Mouse (Mus musculus): ENCODE measurements at regions not wholly inside any gene's neighbourhood (a gene's known extent, or its start where the extent isn't known, plus 50 kb on each side); places are given as distances from the start of the nearest gene placed in this dataset.

DNA sequence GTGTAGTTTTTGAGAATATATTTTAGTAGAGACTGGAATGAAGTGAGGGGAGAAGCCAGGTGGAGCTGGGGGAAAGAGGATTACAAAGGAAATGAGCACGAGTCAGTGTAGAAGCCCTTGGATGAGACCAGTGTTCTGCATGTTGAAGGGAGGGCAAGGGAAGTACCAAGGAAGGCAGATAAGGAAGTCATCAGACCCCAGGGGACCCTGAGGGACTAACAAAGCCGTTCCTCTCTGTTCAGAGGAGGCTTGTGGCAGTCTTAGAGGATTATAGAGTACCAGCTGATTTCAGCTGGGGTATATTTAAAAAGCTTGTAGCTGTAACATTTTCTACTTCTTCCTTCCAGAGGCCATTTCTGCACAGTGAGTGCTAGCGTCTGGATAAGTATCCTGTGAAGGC, 56.7 kb upstream of the Igsf9b start:
- DNase-seq (ENCODE audit: low read depth, low spot score): no peak

DNA sequence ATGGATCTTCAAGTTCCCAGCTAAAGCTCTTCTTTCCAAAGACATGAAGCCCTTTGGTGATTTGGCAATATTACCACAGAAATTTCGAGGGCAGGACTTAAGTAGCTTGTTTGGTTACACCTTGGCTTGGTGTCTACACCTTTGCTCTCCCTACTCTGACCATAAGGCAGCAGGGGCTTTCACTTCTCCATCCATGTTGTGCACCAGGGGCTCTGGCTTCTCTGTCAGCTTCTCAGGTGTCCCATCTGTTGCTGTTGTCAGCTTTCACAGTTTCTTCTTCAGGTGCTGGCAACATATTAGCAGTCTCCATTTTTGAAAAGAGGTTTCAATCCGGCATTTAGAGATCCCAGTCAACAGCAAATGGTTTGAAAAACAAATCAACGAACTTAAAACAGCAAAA, 58.1 kb upstream of the Igsf9b start:
- DNase-seq (ENCODE audit: low read depth, low spot score): no peak

DNA sequence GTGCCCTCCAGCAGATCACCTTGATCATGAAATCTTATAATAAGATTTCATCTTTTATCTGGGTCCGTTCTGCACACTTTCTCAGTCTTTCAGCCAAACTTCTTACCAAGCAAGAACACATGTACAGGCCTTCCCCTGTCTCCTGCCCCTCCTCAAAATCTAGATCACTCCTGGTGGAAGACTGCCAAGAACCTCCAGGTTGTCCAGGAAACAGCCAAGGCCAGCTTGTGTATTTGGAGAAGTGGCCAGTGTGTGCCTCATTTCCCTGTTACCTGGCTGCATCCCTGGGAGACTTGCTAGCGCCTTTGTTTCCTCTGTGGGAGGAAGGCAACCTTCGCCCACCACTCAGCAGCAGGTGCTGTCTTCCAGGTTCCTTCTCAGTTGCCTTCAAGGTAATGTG, 58.5 kb upstream of the Igsf9b start:
- DNase-seq (ENCODE audit: low read depth, low spot score): no peak

DNA sequence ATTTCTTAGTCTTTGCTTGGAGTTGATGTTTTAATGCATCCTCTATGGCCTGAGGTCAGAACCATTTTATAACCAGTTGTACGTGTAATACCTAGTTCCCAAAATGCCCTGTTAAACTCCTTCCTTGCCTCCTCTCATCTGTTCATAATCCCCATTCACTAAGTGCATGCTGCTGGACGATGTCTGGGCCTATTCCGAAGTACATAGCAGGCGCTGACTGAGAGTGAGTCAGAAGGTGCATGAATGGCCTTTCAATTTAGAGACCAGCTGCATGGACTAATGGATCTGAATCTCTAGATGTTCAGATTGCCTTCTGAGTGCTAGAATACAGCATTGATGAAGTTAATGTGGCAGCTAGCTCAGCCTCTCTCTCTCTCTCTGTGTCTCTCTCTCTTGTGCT, 66.3 kb upstream of the Igsf9b start:
- no peak for DNase-seq (ENCODE audit: low read depth, low spot score)

DNA sequence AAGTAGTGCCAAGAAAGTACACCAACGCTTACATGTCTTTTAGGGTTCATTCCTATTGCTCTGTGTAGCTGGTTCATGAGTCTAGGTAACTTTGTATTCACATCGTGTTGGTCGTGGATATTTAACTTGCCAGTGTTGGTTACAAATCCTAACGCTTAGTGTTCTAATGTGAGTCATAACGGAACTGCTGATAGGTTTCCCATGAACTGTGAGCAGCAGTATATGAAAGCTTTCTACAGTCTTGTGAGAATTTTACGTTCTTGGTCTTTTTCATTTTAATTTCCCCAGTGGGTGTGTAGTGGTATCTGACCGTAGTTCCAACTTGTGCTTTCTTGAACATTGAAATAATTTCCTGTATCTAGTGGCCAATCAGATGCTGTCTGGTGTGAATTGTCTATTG, 71.5 kb upstream of the Igsf9b start:
- no peak for DNase-seq (ENCODE audit: low read depth, low spot score)

DNA sequence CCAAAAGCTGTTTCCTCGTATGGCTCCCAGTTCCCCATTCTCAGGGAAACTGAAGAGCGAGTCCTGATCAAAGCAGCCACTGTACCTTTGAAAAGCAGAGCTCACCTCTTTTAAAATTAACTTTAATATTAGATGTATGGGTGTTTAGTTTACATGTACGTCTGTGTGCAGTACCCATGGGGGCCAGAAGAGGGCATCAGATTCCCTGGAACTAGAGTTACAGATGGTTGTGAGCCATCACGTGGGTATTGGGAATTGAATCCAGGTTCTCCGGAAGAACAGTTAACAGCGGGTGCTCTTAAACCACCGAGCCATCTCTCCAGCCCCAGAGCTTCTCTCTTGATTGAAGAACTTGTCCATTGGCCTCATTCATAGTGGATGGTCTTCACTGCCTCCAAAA, 66.0 kb upstream of the Jam3 start:
- DNase-seq (ENCODE audit: low read depth, low spot score): peak; percentile 80

- no peak for DNase-seq (ENCODE audit: low read depth, low spot score)
Observed at GRCm38 (mm10) chr9:27216024-27216423, 60.8 kb upstream of the Jam3 start.

GRCm38 (mm10) chr9:27214023-27214422, 58.8 kb upstream of the Jam3 start:
- no peak for DNase-seq (ENCODE audit: low read depth, low spot score)

- no peak for DNase-seq (ENCODE audit: low read depth, low spot score)
Observed at GRCm38 (mm10) chr9:27208840-27209239, 53.6 kb upstream of the Jam3 start.

All from R1 (cell line).